Mouse (Mus musculus) intestine, postnatal 0 days (tissue): ENCODE data around the gene Scpep1. TPM values are rescaled to one million over a fixed set of nuclear protein-coding genes. Genes with fewer than 3 reads are reported as not detected.
"Not testable (repeated sequence)": the region's sequence is repeated elsewhere in the genome, so short reads cannot be mapped to it uniquely, and the experiment has no call there.

Experiments
- ATAC-seq: fragments of 200-750 bp; cut with Nextera tagmentation; 2 replicates; pipeline ENCODE4 v1.8.0; 2017; ENCODE audit warnings: mild to moderate bottlenecking, moderate TSS enrichment, moderate library complexity
- H3K27ac ChIP-seq: fragments of 300-500 bp; sonication (generic); 2 replicates; pipeline ENCODE4 v1.5.1; 2014; ENCODE audit warnings: mild to moderate bottlenecking, low read depth, low read length, moderate library complexity
- H3K27me3 ChIP-seq: fragments of 300-500 bp; sonication (generic); replicated peaks from 2 replicates; pipeline ENCODE4 v1.6.1; 2014; ENCODE audit warnings: low read length, mixed read lengths; ENCODE audit not compliant: control insufficient read depth, insufficient read depth
- H3K36me3 ChIP-seq: fragments of 300-500 bp; sonication (generic); 2 replicates; pipeline ENCODE4 v1.6.1; 2014; ENCODE audit warnings: mild to moderate bottlenecking, moderate library complexity; ENCODE audit not compliant: control insufficient read depth, insufficient read depth
- H3K4me1 ChIP-seq: fragments of 300-500 bp; sonication (generic); replicated peaks from 2 replicates; pipeline ENCODE4 v1.6.1; 2014; ENCODE audit warnings: antibody characterized with exemption, low read length, mixed read lengths; ENCODE audit not compliant: control insufficient read depth, insufficient read depth
- H3K4me2 ChIP-seq: fragments of 300-500 bp; sonication (generic); replicated peaks from 2 replicates; pipeline ENCODE4 v1.6.1; 2014; ENCODE audit warnings: low read depth, mild to moderate bottlenecking, moderate library complexity
- H3K4me3 ChIP-seq: fragments of 300-500 bp; sonication (generic); 2 replicates; pipeline ENCODE4 v1.5.1; 2014; ENCODE audit warnings: low read depth, low read length
- H3K9ac ChIP-seq: fragments of 300-500 bp; sonication (generic); 2 replicates; pipeline ENCODE4 v1.6.1; 2014; ENCODE audit warnings: mild to moderate bottlenecking, low read depth, low read length
- H3K9me3 ChIP-seq: fragments of 300-500 bp; sonication (generic); 2 replicates; pipeline ENCODE4 v1.6.1; 2016; ENCODE audit warnings: mixed run types; ENCODE audit not compliant: control insufficient read depth
- CTCF ChIP-seq: sonication (generic); IDR thresholded peaks from 2 replicates; pipeline ENCODE4 v1.5.1; 2016; ENCODE audit warnings: low read depth, mild to moderate bottlenecking, control low read depth, antibody characterized with exemption, moderate library complexity
- WGBS: fragments of 180-500 bp; shearing (Covaris S2); extraction: QIAGEN DNeasy Blood & Tissue Kit; methylation state at CpG from one replicate; pipeline ENCODE4 v1.1.7; 2014; 5-methylcytosine and 5-hydroxymethylcytosine counted together
- polyA plus RNA-seq: library from polyadenylated mRNA; unstranded; fragments of >200 nt; fragmentation: Nextera tagmentation; extraction: Ambion mirVana; gene quantifications from 2 replicates; pipeline ENCODE4 v1.2.1, GENCODE M21; 2015

Scpep1 gene
- polyA plus RNA-seq, 1 experiment from 2014 or later, result 191 TPM

- H3K27ac ChIP-seq, result peak overlapping the region; percentile 92; the same call in 1 of the 2 replicates
Measured at GRCm38 (mm10) chr11:89000527-89000819, 45.2 kb upstream of the Scpep1 start.

GRCm38 (mm10) chr11:88999723-89000526 lies 44.7 kb upstream of the Scpep1 start:
- no peak; the same call in 1 of the 2 replicates for ATAC-seq
- 14% methylated on average over 33 of the region's 33 CpGs for WGBS
- Histone ChIP-seq H3K4me1 (peaks cover 2% of the 10 kb centered on the region), H3K9ac (peak overlapping the region; percentile 85), H3K27ac (peak overlapping the region; percentile 92), H3K36me3 (peaks cover 8% of the 10 kb centered on the region; the same call in 1 of the 2 replicates), H3K4me3 (peak overlapping the region; percentile 85), H3K27me3 (no peaks in the 10 kb centered on the region), H3K9me3 (no peaks in the 10 kb centered on the region), H3K4me2 (peak overlapping the region; percentile 79)
- no peak for TF ChIP-seq CTCF

More at GRCm38 (mm10) chr11:89000527-89000819, 45.2 kb upstream of the Scpep1 start:
- no peak for ATAC-seq
- Histone ChIP-seq H3K9me3 (no peaks in the 10 kb centered on the region), H3K9ac (peak overlapping the region; percentile 85), H3K27me3 (no peaks in the 10 kb centered on the region), H3K4me2 (peak overlapping the region; percentile 79), H3K4me1 (peaks cover 2% of the 10 kb centered on the region), H3K36me3 (peaks cover 14% of the 10 kb centered on the region), H3K4me3 (peak overlapping the region; percentile 85)
- no peak for TF ChIP-seq CTCF

GRCm38 (mm10) chr11:88998974-88999722 lies 43.9 kb upstream of the Scpep1 start, which contains the start of gene Trim25:
Trim25 (plus strand) TSS chr11:88999376.
- WGBS, result 2% methylated on average over 48 of the region's 48 CpGs
- H3K4me2 ChIP-seq, result peak within 1 kb of the TSS; percentile 79
- peak within 1 kb of the TSS; percentile 85 for H3K4me3 ChIP-seq
- peak within 1 kb of the TSS; percentile 85 for H3K9ac ChIP-seq
- 0 out of 2 replicates have a peak, but pooled peaks cover 4% of the 10 kb centered on the region for H3K36me3 ChIP-seq
- peak; percentile 90 for ATAC-seq
- peak within 1 kb of the TSS; percentile 92 for H3K27ac ChIP-seq
- H3K9me3 ChIP-seq, result no peaks in the 10 kb centered on the region
- peak; percentile 61 for TF ChIP-seq CTCF
- H3K4me1 ChIP-seq, result peaks cover 2% of the 10 kb centered on the region
- H3K27me3 ChIP-seq, result no peaks in the 10 kb centered on the region

GRCm38 (mm10) chr11:88998406-88998805 lies 43.1 kb upstream of the Scpep1 start:
- TF ChIP-seq CTCF, result no peak
- no peaks in the 10 kb centered on the region for H3K27me3 ChIP-seq
- peak overlapping the region; percentile 79 for H3K4me2 ChIP-seq
- no peak overlapping the region for H3K9ac ChIP-seq
- no peak for ATAC-seq
- no peak overlapping the region for H3K27ac ChIP-seq
- H3K4me3 ChIP-seq, result no peak overlapping the region; the same call in 1 of the 2 replicates
- H3K36me3 ChIP-seq, result no peaks in the 10 kb centered on the region
- no peaks in the 10 kb centered on the region for H3K9me3 ChIP-seq
- WGBS, result 33% methylated on average over 3 of the region's 3 CpGs
- H3K4me1 ChIP-seq, result peaks cover 2% of the 10 kb centered on the region

GRCm38 (mm10) chr11:88997343-88997742 lies 42.1 kb upstream of the Scpep1 start:
- H3K36me3 ChIP-seq, H3K27me3 ChIP-seq, H3K9ac ChIP-seq, H3K4me1 ChIP-seq, H3K27ac ChIP-seq, H3K4me2 ChIP-seq, H3K9me3 ChIP-seq, H3K4me3 ChIP-seq, ATAC-seq: not testable (repeated sequence)
- TF ChIP-seq CTCF, result peak; percentile 38
- WGBS, result 83% methylated on average over 5 of the region's 5 CpGs

- 27% methylated on average over 7 of the region's 7 CpGs for WGBS
- no peak overlapping the region for H3K4me3 ChIP-seq
- H3K4me2 ChIP-seq, result peak overlapping the region; percentile 39
- no peaks in the 10 kb centered on the region for H3K9me3 ChIP-seq
- ATAC-seq, result no peak
- no peaks in the 10 kb centered on the region for H3K36me3 ChIP-seq
- no peaks in the 10 kb centered on the region; the same call in 1 of the 2 replicates for H3K4me1 ChIP-seq
- H3K27me3 ChIP-seq, result no peaks in the 10 kb centered on the region
- H3K27ac ChIP-seq, result peak overlapping the region; percentile 29; the same call in 1 of the 2 replicates
- no peak for TF ChIP-seq CTCF
- no peak overlapping the region for H3K9ac ChIP-seq
Measured at GRCm38 (mm10) chr11:88996427-88996826, 41.2 kb upstream of the Scpep1 start.
